Mouse (Mus musculus): ENCODE measurements at regions not wholly inside any gene's neighbourhood (a gene's known extent, or its start where the extent isn't known, plus 50 kb on each side); places are given as distances from the start of the nearest gene placed in this dataset.

- DNase-seq: no peak
Observed at GRCm38 (mm10) chr1:189990046-189990622, 68.0 kb upstream of the Smyd2 start.

GRCm38 (mm10) chr1:189989376-189989775 is 67.2 kb upstream of the Smyd2 start:
- peak in 1 of 2 experiments; percentile 9 for DNase-seq

- no peak for DNase-seq
Observed at GRCm38 (mm10) chr1:189988864-189989263, 66.7 kb upstream of the Smyd2 start.

GRCm38 (mm10) chr1:189985516-189986205 is 63.5 kb upstream of the Smyd2 start:
- DNase-seq: no peak

- DNase-seq: no peak
Observed at GRCm38 (mm10) chr1:189978244-189978643, 56.1 kb upstream of the Smyd2 start.

GRCm38 (mm10) chr1:189975660-189976059 is 53.5 kb upstream of the Smyd2 start:
- no peak for DNase-seq

GRCm38 (mm10) chr1:189972790-189973406 is 50.7 kb upstream of the Smyd2 start:
- peak; percentile 83 to 94 for DNase-seq

All from kidney, postnatal 36 days (tissue).